8 mouse cellular contexts compared by ENCODE assay signal in genomic region chr13:45962776-45963175, GRCm38 (mm10). TPM values are rescaled to one million over a fixed set of nuclear protein-coding genes. Genes with fewer than 3 reads are reported as not detected.
DNase-seq lines count a peak whose midpoint lies in the region; ATAC-seq lines count a peak whose summit lies in the region.

No protein-coding gene starts in this region.

- no peaks in the 10 kb centered on the region for H3K9me3 ChIP-seq in liver, embryonic 13.5 days (replicated peaks)

- H3K4me1 ChIP-seq in liver, embryonic 13.5 days (replicated peaks) = peaks cover 32% of the 10 kb centered on the region

- H3K36me3 ChIP-seq in liver, embryonic 13.5 days = no peaks in the 10 kb centered on the region

- 6% methylated on average over 5 of the region's 5 CpGs for WGBS in liver, embryonic 13.5 days (ENCODE audit: insufficient replicate concordance)

- no peak overlapping the region for H3K27ac ChIP-seq in liver, embryonic 13.5 days

- no peaks in the 10 kb centered on the region for H3K27me3 ChIP-seq in liver, embryonic 13.5 days

- DNase-seq in cerebellum, adult 8-10 months = peak; percentile 31
- DNase-seq in cerebellum, adult 11 months = no peak
- peak; percentile 29 for DNase-seq in right cerebral cortex, adult 18-20 months
- no peak for DNase-seq in right cerebral cortex, postnatal 10 days (ENCODE audit: low spot score in 2 of 2)
- DNase-seq in liver, embryonic 13.5 days = no peak
- no peak for DNase-seq in ovary, postnatal 14 days (ENCODE audit: low spot score)
- no peak for DNase-seq in thymus, postnatal 25 days
- no peak for DNase-seq in lung, postnatal 4 days

- H3K4me3 ChIP-seq in liver, embryonic 13.5 days (replicated peaks) = peak overlapping the region; percentile 84

- ATAC-seq in liver, embryonic 13.5 days (ENCODE audit: low read depth) = no peak

- peak overlapping the region; percentile 85 for H3K9ac ChIP-seq in liver, embryonic 13.5 days

- H3K4me2 ChIP-seq in liver, embryonic 13.5 days = peak overlapping the region; percentile 99

RNA-seq across cellular contexts. Expression of gene Atxn1, which starts 2.0 kb away (rescaled TPM):
- polyA plus RNA-seq in liver, embryonic 13.5 days (2015; fragmentation: Nextera tagmentation; extraction: Ambion mirVana) = 1.5 and 1.8 TPM in 2 replicates

Comparison
In these comparisons a context has a peak if more than half of its experiments do, and no peak if none do; other contexts are left out.
1. DNase-seq: peak in cerebellum, adult 8-10 months (single experiment) and right cerebral cortex, adult 18-20 months (single experiment); none in cerebellum, adult 11 months (single experiment), right cerebral cortex, postnatal 10 days (0 of 2), liver, embryonic 13.5 days (single experiment), ovary, postnatal 14 days (single experiment), thymus, postnatal 25 days (single experiment) and lung, postnatal 4 days (0 of 2).